Mouse (Mus musculus) CH12.LX (cell line): Measurements from ENCODE around the gene Eif4g3. TPM values are rescaled to one million over a fixed set of nuclear protein-coding genes. Genes with fewer than 3 reads are reported as not detected.

ENCODE experiments used
- DNase-seq: peaks from one replicate; pipeline ENCODE4 v3.0.0-alpha.2; 2013; ENCODE audit errors: extremely low read depth
- H3K27ac ChIP-seq: 2 replicates; pipeline ENCODE4 v1.5.1; 2012; ENCODE audit warnings: low read depth, mild to moderate bottlenecking, control low read depth, moderate library complexity; ENCODE audit not compliant: insufficient read depth
- H3K27me3 ChIP-seq: replicated peaks from 2 replicates; pipeline ENCODE3; 2012; ENCODE audit warnings: inconsistent platforms
- H3K36me3 ChIP-seq, 2 experiments: replicated peaks in 1 of 2; 2 replicates each; pipeline versions ENCODE3 to v1.6.1; 2012; ENCODE audit warnings: inconsistent platforms in 1 of 2, low read length in 1 of 2, mild to moderate bottlenecking in 1 of 2, mixed read lengths in 1 of 2, moderate library complexity in 1 of 2; ENCODE audit not compliant: control insufficient read depth in 1 of 2, insufficient read depth in 1 of 2
- H3K4me1 ChIP-seq, 2 experiments: 2 replicates each; pipeline ENCODE4 v1.6.1; 2012; ENCODE audit warnings: inconsistent platforms in 1 of 2, moderate library complexity in 1 of 2; ENCODE audit not compliant: insufficient read depth in 2 of 2, control insufficient read depth in 1 of 2
- H3K4me2 ChIP-seq: 2 replicates; pipeline ENCODE4 v1.6.1; 2012; ENCODE audit warnings: low read depth, mild to moderate bottlenecking, control low read depth; ENCODE audit not compliant: poor library complexity, insufficient read depth, severe bottlenecking
- H3K4me3 ChIP-seq, 3 experiments: fragments of 150-350 bp in 1 of 3; sonication (generic) in 1 of 3; replicated peaks in 1 of 3; 2 replicates each; pipeline versions ENCODE3 to v1.5.1; 2011 to 2012; ENCODE audit warnings: low read depth in 2 of 3, low read length in 2 of 3, mild to moderate bottlenecking in 2 of 3, moderate library complexity in 2 of 3, control low read depth in 1 of 3, improper control_type of control experiment in 1 of 3, inconsistent platforms in 1 of 3, mixed read lengths in 1 of 3; ENCODE audit not compliant: poor library complexity in 1 of 3
- H3K79me2 ChIP-seq: replicated peaks from 2 replicates; pipeline ENCODE4 v1.6.1; 2012; ENCODE audit warnings: mild to moderate bottlenecking, moderate library complexity; ENCODE audit not compliant: control insufficient read depth, poor library complexity, insufficient read depth, severe bottlenecking; ENCODE audit errors: extremely low read depth
- H3K9ac ChIP-seq: 2 replicates; pipeline ENCODE4 v1.6.1; 2012; ENCODE audit warnings: low read depth, mild to moderate bottlenecking, control low read depth, moderate library complexity; ENCODE audit not compliant: insufficient read depth
- H3K9me3 ChIP-seq: replicated peaks from 2 replicates; pipeline ENCODE3; 2012; ENCODE audit warnings: low read length, inconsistent platforms, mixed read lengths
- CHD2 ChIP-seq: IDR thresholded peaks from 2 replicates; pipeline ENCODE4 v1.6.1; 2011; ENCODE audit warnings: low read length, improper control_type of control experiment
- E2F4 ChIP-seq: IDR thresholded peaks from 2 replicates; pipeline ENCODE4 v1.6.1; 2011; ENCODE audit warnings: low read depth, low read length, improper control_type of control experiment; ENCODE audit not compliant: insufficient replicate concordance
- ELF1 ChIP-seq: IDR thresholded peaks from 2 replicates; pipeline ENCODE4 v1.6.1; 2014; ENCODE audit warnings: low read depth, mild to moderate bottlenecking, inconsistent platforms, low read length, improper control_type of control experiment
- EP300 ChIP-seq: IDR thresholded peaks from 2 replicates; pipeline ENCODE4 v1.6.1; 2011; ENCODE audit warnings: low read length, improper control_type of control experiment
- JUND ChIP-seq: conservative IDR thresholded peaks from 2 replicates; pipeline ENCODE4 v1.6.1; 2011; ENCODE audit warnings: low read depth, low read length, improper control_type of control experiment
- KAT2A ChIP-seq: IDR thresholded peaks from 2 replicates; pipeline ENCODE4 v1.6.1; 2012; ENCODE audit warnings: low read length, improper control_type of control experiment, inconsistent platforms; ENCODE audit not compliant: insufficient replicate concordance
- MAX ChIP-seq: IDR thresholded peaks from 2 replicates; pipeline ENCODE4 v1.6.1; 2011; ENCODE audit warnings: low read length, improper control_type of control experiment
- MAZ ChIP-seq: IDR thresholded peaks from 2 replicates; pipeline ENCODE4 v1.6.1; 2012; ENCODE audit warnings: low read depth, mild to moderate bottlenecking, inconsistent platforms, low read length, improper control_type of control experiment, moderate library complexity
- MYC ChIP-seq: IDR thresholded peaks from 2 replicates; pipeline ENCODE4 v1.6.1; 2011; ENCODE audit warnings: low read depth, mild to moderate bottlenecking, improper control_type of control experiment, low read length
- NRF1 ChIP-seq: IDR thresholded peaks from 2 replicates; pipeline ENCODE4 v1.6.1; 2014; ENCODE audit warnings: low read depth, mild to moderate bottlenecking, inconsistent platforms, low read length, improper control_type of control experiment, moderate library complexity
- PAX5 ChIP-seq: IDR thresholded peaks from 2 replicates; pipeline ENCODE4 v1.6.1; 2012; ENCODE audit warnings: low read length, inconsistent platforms, mixed read lengths
- POLR2A ChIP-seq: IDR thresholded peaks from 2 replicates; pipeline ENCODE4 v1.6.1; 2011; ENCODE audit warnings: low read depth, mild to moderate bottlenecking, improper control_type of control experiment, low read length
- TBP ChIP-seq: conservative IDR thresholded peaks from 2 replicates; pipeline ENCODE4 v1.6.1; 2011; ENCODE audit warnings: low read depth, low read length, improper control_type of control experiment
- USF1 ChIP-seq: IDR thresholded peaks from 2 replicates; pipeline ENCODE4 v1.6.1; 2014; ENCODE audit warnings: low read depth, mild to moderate bottlenecking, inconsistent platforms, low read length, improper control_type of control experiment
- USF2 ChIP-seq: conservative IDR thresholded peaks from 2 replicates; pipeline ENCODE4 v1.6.1; 2011; ENCODE audit warnings: low read depth, low read length, improper control_type of control experiment
- ZC3H11A ChIP-seq: IDR thresholded peaks from 2 replicates; pipeline ENCODE4 v1.6.1; 2012; ENCODE audit warnings: low read depth, mild to moderate bottlenecking, inconsistent platforms, low read length, improper control_type of control experiment
- ZMIZ1 ChIP-seq: IDR thresholded peaks from 2 replicates; pipeline ENCODE4 v1.6.1; 2012; ENCODE audit warnings: low read depth, mild to moderate bottlenecking, inconsistent platforms, low read length, improper control_type of control experiment
- ZNF384 ChIP-seq: IDR thresholded peaks from 2 replicates; pipeline ENCODE4 v1.6.1; 2012; ENCODE audit warnings: low read depth, low read length, improper control_type of control experiment, inconsistent platforms
- dilution Hi-C: fragments of 300-500 bp; cut with MboI; formaldehyde crosslinking; loops from 2 replicates; pipeline ENCODE4 v1.14.3; 2020; ENCODE audit warnings: low sequenced_read_pairs; ENCODE audit not compliant: extremely low pct_unique_long_range_greater_than_20kb, extremely low pct_ligation_motif_present
- in situ Hi-C: fragments of 300-500 bp; cut with MboI; formaldehyde crosslinking; loops from 3 replicates; pipeline ENCODE4 v1.14.3; 2019; ENCODE audit warnings: low sequenced_read_pairs, low pct_ligation_motif_present, low pct_unique_long_range_greater_than_20kb, mixed read lengths
- polyA plus RNA-seq: library from polyadenylated mRNA; unstranded; fragments of >175 nt; gene quantifications from 2 replicates; pipeline ENCODE4 v1.2.1, GENCODE M21; 2012; ENCODE audit warnings: low read depth; ENCODE audit not compliant: insufficient read length
- total RNA-seq, 2 experiments: library from RNA; depleted of rRNA; stranded (reverse); fragments of 300-350 nt in 1 of 2; fragments of >200 nt in 1 of 2; gene quantifications; 2 replicates each; pipeline ENCODE4 v1.2.3; 2012 to 2014

Eif4g3 gene
- total and polyA plus RNA-seq, 3 experiments = 10.8 to 47.2 (median 24.0) TPM

DNA sequence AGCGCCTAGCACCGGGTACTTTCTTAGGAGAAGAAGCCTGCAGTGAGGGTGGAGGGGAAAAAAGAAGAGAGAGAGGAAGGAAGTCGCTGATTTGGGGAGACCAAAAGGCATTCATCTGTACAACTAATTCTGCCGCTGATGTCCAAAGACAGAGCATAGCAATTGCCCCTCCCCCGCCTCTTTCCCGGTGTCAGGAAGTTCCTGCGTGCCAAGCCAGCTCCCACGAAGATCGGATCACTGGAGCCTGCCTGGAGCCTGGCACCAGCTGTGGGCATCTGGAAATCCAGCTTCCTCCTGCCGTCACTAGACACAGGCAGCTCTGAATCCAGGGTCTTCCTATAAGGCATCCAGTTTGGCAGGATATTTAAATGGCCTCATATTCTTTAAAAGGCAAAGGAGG is 8.6 kb upstream of the Eif4g3 start:
- Histone ChIP-seq H3K4me1 (no peaks in the 10 kb centered on the region), H3K9me3 (no peaks in the 10 kb centered on the region), H3K27ac (no peak overlapping the region), H3K9ac (no peak overlapping the region), H3K4me3 (no peak overlapping the region), H3K4me2 (peak overlapping the region; percentile 29; the same call in 1 of the 2 replicates)
- dilution Hi-C loops = no loop called here
- TF ChIP-seq ELF1 (no peak), EP300 (no peak), NRF1 (no peak), KAT2A (no peak), MAX (no peak)
- TF ChIP-seq, all 38 proteins: peak for 0
- H3K27me3 ChIP-seq = no peaks in the 10 kb centered on the region
- H3K36me3 ChIP-seq = no peaks in the 10 kb centered on the region
- in situ Hi-C loops = no loop called here
- DNase-seq = no peak
- H3K79me2 ChIP-seq = no peaks in the 10 kb centered on the region

DNA sequence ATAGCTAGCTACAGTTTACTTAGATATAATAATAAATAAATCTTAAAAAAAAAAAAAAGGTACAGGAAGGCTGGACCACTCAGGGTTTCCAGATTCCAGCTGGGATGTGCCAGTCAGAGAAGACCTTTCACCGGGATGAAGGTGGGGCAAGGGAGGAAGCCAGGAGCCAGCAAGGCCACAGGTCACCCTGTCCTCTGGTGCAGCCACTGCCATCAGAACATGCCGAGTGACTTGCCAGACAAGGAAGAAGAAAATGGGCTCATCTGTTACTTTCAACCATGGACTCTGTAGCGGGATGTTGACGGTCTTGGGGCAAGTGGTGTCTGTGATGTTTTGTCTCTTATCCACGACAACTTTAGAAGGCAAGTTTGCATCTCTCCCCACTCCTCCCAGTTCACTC is 8.1 kb upstream of the Eif4g3 start:
- Histone ChIP-seq H3K27ac (no peak overlapping the region), H3K9me3 (no peaks in the 10 kb centered on the region)
- DNase-seq = no peak
- in situ Hi-C loops = no loop called here
- TF ChIP-seq ELF1 = no peak
- TF ChIP-seq ZNF384 = no peak
- TF ChIP-seq, all 38 proteins: peak for 0
- Histone ChIP-seq H3K27me3 (peaks cover 2% of the 10 kb centered on the region), H3K4me3 (no peak overlapping the region), H3K36me3 (no peaks in the 10 kb centered on the region), H3K4me2 (no peak overlapping the region), H3K9ac (no peak overlapping the region), H3K79me2 (no peaks in the 10 kb centered on the region), H3K4me1 (no peaks in the 10 kb centered on the region)
- dilution Hi-C loops = no loop called here

GRCm38 (mm10) chr4:137989426-137989825 is 3.4 kb upstream of the Eif4g3 start:
- H3K9ac ChIP-seq = no peak overlapping the region
- H3K27ac ChIP-seq = no peak overlapping the region
- H3K27me3 ChIP-seq = peaks cover 6% of the 10 kb centered on the region
- in situ Hi-C loops (no loop called here), dilution Hi-C loops (no loop called here)
- H3K4me2 ChIP-seq = no peak overlapping the region
- H3K4me1 ChIP-seq = peaks cover 0 to 4% of the 10 kb centered on the region in 2 experiments; a peak in 2 of 4 replicates
- no peak for TF ChIP-seq POLR2A
- no peak for TF ChIP-seq CHD2
- no peak for TF ChIP-seq ZC3H11A
- no peak for TF ChIP-seq USF1
- TF ChIP-seq ZMIZ1 = no peak
- TF ChIP-seq PAX5 = no peak
- no peak for TF ChIP-seq KAT2A
- TF ChIP-seq E2F4 = no peak
- TF ChIP-seq USF2 = no peak
- no peak for TF ChIP-seq TBP
- TF ChIP-seq MAZ = no peak
- TF ChIP-seq JUND = no peak
- no peak for TF ChIP-seq ZNF384
- no peak for TF ChIP-seq MYC
- no peak for TF ChIP-seq EP300
- H3K4me3 ChIP-seq = no peak overlapping the region
- DNase-seq = no peak
- no peaks in the 10 kb centered on the region for H3K36me3 ChIP-seq
- peaks cover 8% of the 10 kb centered on the region for H3K79me2 ChIP-seq
- peaks cover 7% of the 10 kb centered on the region for H3K9me3 ChIP-seq
